In the genomic region with DNA sequence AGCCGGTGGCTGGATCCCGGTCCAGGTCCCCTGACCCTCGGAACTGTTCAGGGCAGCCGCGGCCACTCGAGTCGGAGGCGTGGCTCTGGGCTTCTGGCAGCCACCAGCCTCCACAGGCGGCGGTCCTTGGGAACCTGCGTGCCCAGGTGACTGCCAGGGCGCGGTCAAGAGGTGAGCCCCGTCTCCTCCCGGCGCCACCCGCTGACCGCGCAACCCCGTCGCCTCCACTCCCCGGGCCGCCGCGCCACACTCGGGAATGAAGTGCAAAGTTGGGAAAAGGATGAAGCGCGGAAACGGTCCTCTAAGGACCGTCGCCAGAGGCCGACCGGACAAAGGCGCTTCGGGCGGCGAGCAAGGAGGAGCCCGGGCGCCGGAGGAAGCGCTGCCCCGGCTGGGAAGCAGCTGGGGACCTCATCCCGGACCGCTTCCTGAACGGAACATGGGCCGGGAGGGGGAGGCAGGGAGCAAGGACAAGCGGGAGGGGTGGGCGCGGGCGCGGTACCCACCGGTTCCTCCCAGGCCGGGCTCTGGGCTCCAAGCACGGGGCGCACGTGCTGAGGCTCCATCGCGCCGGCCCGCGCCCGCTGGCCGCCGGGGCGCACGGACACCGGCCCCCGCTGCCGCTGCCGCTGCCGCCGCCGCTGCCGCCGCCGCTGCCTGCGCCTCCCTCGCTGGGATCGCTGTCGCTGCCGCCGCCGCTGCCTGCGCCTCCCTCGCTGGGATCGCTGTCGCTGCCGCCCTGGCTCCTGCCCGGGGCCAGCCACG, we compare ENCODE assay signal across 9 mouse cellular contexts. TPM values are rescaled to one million over a fixed set of nuclear protein-coding genes. Genes with fewer than 3 reads are reported as not detected.
DNase-seq lines count a peak whose midpoint lies in the region; ATAC-seq and TF ChIP-seq lines count a peak whose summit lies in the region.
"Had no signal": no experiment of that assay in that cellular context is flagged by ENCODE, and none has a peak within 500 bp of the region (broad histone marks: within the 10 kb centered on the region; RNA-seq: fewer than 3 reads in every experiment).

No protein-coding gene starts in this region.

- no peak for TF ChIP-seq POLR2A in limb, embryonic 14.5 days (IDR thresholded peaks at IDR 0.05; ENCODE audit: borderline replicate concordance, extremely low read depth, insufficient read depth, insufficient read length)

- H3K4me3 ChIP-seq in layer of hippocampus, adult 2 months: peak overlapping the region; percentile 91
- H3K4me3 ChIP-seq in brown adipose tissue, adult 24 weeks (ENCODE audit: insufficient read depth, low read depth, low read length): peak overlapping the region; percentile 95
- H3K4me3 ChIP-seq in forebrain, embryonic 16.5 days (replicated peaks; ENCODE audit: low read length): peak overlapping the region; percentile 54
- H3K4me3 ChIP-seq in hindbrain, embryonic 13.5 days: peak overlapping the region; percentile 80
- H3K4me3 ChIP-seq in limb, embryonic 14.5 days (replicated peaks; ENCODE audit: low read length): peak overlapping the region; percentile 70
- peak overlapping the region; percentile 85 for H3K4me3 ChIP-seq in midbrain, embryonic 16.5 days (ENCODE audit: low read depth, low read length)

- no peaks in the 10 kb centered on the region for H3K9me3 ChIP-seq in forebrain, embryonic 16.5 days (ENCODE audit: control insufficient read depth, low read length)
- no peaks in the 10 kb centered on the region for H3K9me3 ChIP-seq in hindbrain, embryonic 13.5 days
- no peaks in the 10 kb centered on the region for H3K9me3 ChIP-seq in limb, embryonic 14.5 days (ENCODE audit: control insufficient read depth, low read length)
- no peaks in the 10 kb centered on the region for H3K9me3 ChIP-seq in midbrain, embryonic 16.5 days (replicated peaks; ENCODE audit: control insufficient read depth, low read length, poor library complexity, severe bottlenecking)

- peak overlapping the region; percentile 93 for H3K27ac ChIP-seq in layer of hippocampus, adult 2 months
- H3K27ac ChIP-seq in brown adipose tissue, adult 24 weeks (replicated peaks; ENCODE audit: low read depth, low read length): peak overlapping the region; percentile 94
- H3K27ac ChIP-seq in forebrain, embryonic 16.5 days (ENCODE audit: low read length): peak overlapping the region; percentile 71
- peak overlapping the region; percentile 95 for H3K27ac ChIP-seq in hindbrain, embryonic 13.5 days
- H3K27ac ChIP-seq in limb, embryonic 14.5 days (replicated peaks; ENCODE audit: low read depth, low read length): 0 out of 2 replicates have a peak overlapping the region, but pooled peaks have one; percentile 26
- peak overlapping the region; percentile 91 for H3K27ac ChIP-seq in midbrain, embryonic 16.5 days (ENCODE audit: low read length)

- peak in 1 of 2 experiments; percentile 25 for DNase-seq in layer of hippocampus, adult 2 months (ENCODE audit: low spot score in 2 of 2)
- DNase-seq in layer of hippocampus, adult 18-20 months (ENCODE audit: low spot score in 2 of 2): no peak
- no peak for DNase-seq in limb, embryonic 14.5 days (ENCODE audit: low spot score)
- DNase-seq in urinary bladder, postnatal 14 days (ENCODE audit: low spot score): peak; percentile 52

- H3K27me3 ChIP-seq in forebrain, embryonic 16.5 days (replicated peaks; ENCODE audit: control insufficient read depth, insufficient read depth, low read length): no peaks in the 10 kb centered on the region
- peaks cover 17% of the 10 kb centered on the region; the same call in 1 of the 2 replicates for H3K27me3 ChIP-seq in hindbrain, embryonic 13.5 days
- H3K27me3 ChIP-seq in limb, embryonic 14.5 days (ENCODE audit: control insufficient read depth, insufficient read depth, low read length): peaks cover 14% of the 10 kb centered on the region
- peaks cover 2% of the 10 kb centered on the region; the same call in 1 of the 2 replicates for H3K27me3 ChIP-seq in midbrain, embryonic 16.5 days (ENCODE audit: control insufficient read depth, insufficient read depth, low read depth, low read length)
- H3K27me3 ChIP-seq: Patski had no signal

- WGBS in forebrain, embryonic 16.5 days: under 1% methylated on average over 61 of the region's 90 CpGs
- 0% methylated on average over 43 of the region's 90 CpGs for WGBS in hindbrain, embryonic 13.5 days
- WGBS in limb, embryonic 14.5 days: under 1% methylated on average over 38 of the region's 90 CpGs
- WGBS in midbrain, embryonic 16.5 days: under 1% methylated on average over 51 of the region's 90 CpGs

- peak overlapping the region; percentile 72 for H3K9ac ChIP-seq in forebrain, embryonic 16.5 days (replicated peaks; ENCODE audit: low read depth, low read length)
- H3K9ac ChIP-seq in hindbrain, embryonic 13.5 days: peak overlapping the region; percentile 93
- H3K9ac ChIP-seq in limb, embryonic 14.5 days (ENCODE audit: low read depth, low read length, severe bottlenecking): peak overlapping the region; percentile 81
- H3K9ac ChIP-seq in midbrain, embryonic 16.5 days (ENCODE audit: low read depth, low read length): peak overlapping the region; percentile 94

- TF ChIP-seq CTCF in layer of hippocampus, adult 2 months (conservative IDR thresholded peaks at IDR 0.05): peak; percentile 33

- H3K4me2 ChIP-seq in forebrain, embryonic 16.5 days (ENCODE audit: low read length): peak overlapping the region; percentile 94
- H3K4me2 ChIP-seq in hindbrain, embryonic 13.5 days: peak overlapping the region; percentile 93
- peak overlapping the region; percentile 99 for H3K4me2 ChIP-seq in limb, embryonic 14.5 days (replicated peaks; ENCODE audit: low read depth, low read length, severe bottlenecking)
- H3K4me2 ChIP-seq in midbrain, embryonic 16.5 days (ENCODE audit: low read length): peak overlapping the region; percentile 94

- H3K4me1 ChIP-seq in brown adipose tissue, adult 24 weeks (ENCODE audit: control insufficient read depth, insufficient read depth, insufficient read length, low read length): no peaks in the 10 kb centered on the region
- H3K4me1 ChIP-seq in forebrain, embryonic 16.5 days (replicated peaks; ENCODE audit: control insufficient read depth, insufficient read depth, low read length): peaks cover 11% of the 10 kb centered on the region
- peaks cover 24% of the 10 kb centered on the region for H3K4me1 ChIP-seq in hindbrain, embryonic 13.5 days (replicated peaks)
- peaks cover 3% of the 10 kb centered on the region; the same call in 1 of the 2 replicates for H3K4me1 ChIP-seq in limb, embryonic 14.5 days (ENCODE audit: control insufficient read depth, insufficient read depth, low read length)
- peaks cover 6% of the 10 kb centered on the region; the same call in 1 of the 2 replicates for H3K4me1 ChIP-seq in midbrain, embryonic 16.5 days (ENCODE audit: control insufficient read depth, insufficient read depth, low read length)

- ATAC-seq in forebrain, embryonic 16.5 days: peak; percentile 64
- ATAC-seq in hindbrain, embryonic 13.5 days (ENCODE audit: low FRiP score): peak; percentile 75
- ATAC-seq in limb, embryonic 14.5 days (ENCODE audit: low FRiP score, low read depth): peak; percentile 25; the same call in 1 of the 2 replicates
- peak; percentile 64 for ATAC-seq in midbrain, embryonic 16.5 days

- H3K36me3 ChIP-seq in forebrain, embryonic 16.5 days (ENCODE audit: control insufficient read depth, insufficient read depth): no peaks in the 10 kb centered on the region
- no peaks in the 10 kb centered on the region for H3K36me3 ChIP-seq in hindbrain, embryonic 13.5 days
- H3K36me3 ChIP-seq in limb, embryonic 14.5 days (ENCODE audit: control insufficient read depth, insufficient read depth, low read length): no peaks in the 10 kb centered on the region
- no peaks in the 10 kb centered on the region for H3K36me3 ChIP-seq in midbrain, embryonic 16.5 days (ENCODE audit: control insufficient read depth, insufficient read depth, low read length)

RNA-seq across cellular contexts. Expression of a gene that starts 0.5 kb away (rescaled TPM):
- 100 to 1,000 TPM; 110 to 123 TPM for total RNA-seq in layer of hippocampus, adult 2 months (2021)
- total RNA-seq in layer of hippocampus, adult 18-20 months (2021): 10 to 100 TPM; 92.0 to 95.8 TPM
- polyA plus RNA-seq in brown adipose tissue, adult 24 weeks (2012; ENCODE audit: insufficient read depth, insufficient read length, missing spikeins): 1.1 and 1.2 TPM in 2 replicates
- 2.4 and 2.8 TPM in 2 replicates for polyA plus RNA-seq in forebrain, embryonic 16.5 days (2015; fragmentation: Nextera tagmentation; extraction: Ambion mirVana)
- 2.3 and 2.9 TPM in 2 replicates for polyA plus RNA-seq in hindbrain, embryonic 13.5 days (2015; fragmentation: Nextera tagmentation; extraction: Ambion mirVana)
- polyA plus RNA-seq in limb, embryonic 14.5 days (2012; rRNA removed): 2.1 and 2.3 TPM in 2 replicates
- 2.2 TPM in 2 replicates for polyA plus RNA-seq in limb, embryonic 14.5 days (2014; fragmentation: Nextera tagmentation; extraction: Ambion mirVana)
- 2.4 and 2.6 TPM in 2 replicates for polyA plus RNA-seq in midbrain, embryonic 16.5 days (2015; fragmentation: Nextera tagmentation; extraction: Ambion mirVana)

Comparison
In these comparisons a context has a peak if more than half of its experiments do, and no peak if none do; other contexts are left out.
1. H3K27ac ChIP-seq: peak in every context shown above with its lines; median percentile 95 in hindbrain, embryonic 13.5 days; 94 in brown adipose tissue, adult 24 weeks; 93 in layer of hippocampus, adult 2 months; 91 in midbrain, embryonic 16.5 days; 71 in forebrain, embryonic 16.5 days; 26 in limb, embryonic 14.5 days.
2. ATAC-seq: peak in every context shown above with its lines; median percentile 75 in hindbrain, embryonic 13.5 days; 64 in forebrain, embryonic 16.5 days; 64 in midbrain, embryonic 16.5 days; 25 in limb, embryonic 14.5 days.